Mouse (Mus musculus): ENCODE data around the gene Aoc1. TPM values are rescaled to one million over a fixed set of nuclear protein-coding genes. Genes with fewer than 3 reads are reported as not detected.

The Aoc1 gene
- not detected in 2 replicates for polyA plus RNA-seq (2012; ENCODE audit: low replicate concordance)

GRCm38 (mm10) chr6:48872596-48872995 lies at the start of gene Aoc1:
TSS of gene Aoc1 (plus strand) at chr6:48872896.

GRCm38 (mm10) chr6:48840371-48840969 lies 32.2 kb upstream of the Aoc1 start, which contains the start of gene Tmem176a:
TSS of gene Tmem176a (plus strand) at chr6:48840919.

GRCm38 (mm10) chr6:48840973-48841625 lies 31.6 kb upstream of the Aoc1 start, which contains the start of gene Tmem176b:
TSS of gene Tmem176b (minus strand) at chr6:48841496.

GRCm38 (mm10) chr6:48929595-48929994 lies 56.9 kb downstream of the Aoc1 start, which contains the start of gene 1600015I10Rik:
TSS of gene 1600015I10Rik (plus strand) at chr6:48929895.

Other genes with a start within 250 kb of the Aoc1 start
- gene AI854703, start 246.1 kb upstream of the Aoc1 start, polyA plus RNA-seq (2012; ENCODE audit: low replicate concordance): 0.58 and 1.2 TPM in 2 replicates
- 40.6 and 47.5 TPM in 2 replicates for gene Gimap8, start 225.7 kb upstream of the Aoc1 start, polyA plus RNA-seq (2012; ENCODE audit: low replicate concordance)
- gene Gimap9, start 196.8 kb upstream of the Aoc1 start, polyA plus RNA-seq (2012; ENCODE audit: low replicate concordance): 2.5 and 8.7 TPM in 2 replicates
- gene Gimap4, start 188.3 kb upstream of the Aoc1 start, polyA plus RNA-seq (2012; ENCODE audit: low replicate concordance): 16.1 and 52.6 TPM in 2 replicates
- 50.6 and 78.7 TPM in 2 replicates for gene Gimap6, start 164.7 kb upstream of the Aoc1 start, polyA plus RNA-seq (2012; ENCODE audit: low replicate concordance)
- 0.58 and 1.8 TPM in 2 replicates for gene Gm28053, start 154.3 kb upstream of the Aoc1 start, polyA plus RNA-seq (2012; ENCODE audit: low replicate concordance)
- 8.8 and 14.1 TPM in 2 replicates for gene Gimap7, start 154.3 kb upstream of the Aoc1 start, polyA plus RNA-seq (2012; ENCODE audit: low replicate concordance)
- gene Gimap1, start 133.8 kb upstream of the Aoc1 start, polyA plus RNA-seq (2012; ENCODE audit: low replicate concordance): 154 and 203 TPM in 2 replicates
- gene Gimap5, start 126.7 kb upstream of the Aoc1 start, polyA plus RNA-seq (2012; ENCODE audit: low replicate concordance): 71.0 and 148 TPM in 2 replicates
- gene Gimap3, start 102.0 kb upstream of the Aoc1 start, polyA plus RNA-seq (2012; ENCODE audit: low replicate concordance): 218 and 606 TPM in 2 replicates
- 25.8 and 154 TPM in 2 replicates for gene Tmem176a, start 32.0 kb upstream of the Aoc1 start, polyA plus RNA-seq (2012; ENCODE audit: low replicate concordance)
- 18.0 and 42.7 TPM in 2 replicates for gene Tmem176b, start 31.4 kb upstream of the Aoc1 start, polyA plus RNA-seq (2012; ENCODE audit: low replicate concordance)
- gene 1600015I10Rik, start 57.0 kb downstream of the Aoc1 start, polyA plus RNA-seq (2012; ENCODE audit: low replicate concordance): not detected in 2 replicates
- gene Doxl2, start 102.1 kb downstream of the Aoc1 start, polyA plus RNA-seq (2012; ENCODE audit: low replicate concordance): not detected in 2 replicates
- not detected in 2 replicates for gene Svs1, start 114.0 kb downstream of the Aoc1 start, polyA plus RNA-seq (2012; ENCODE audit: low replicate concordance)
- gene Gpnmb, start 163.7 kb downstream of the Aoc1 start, polyA plus RNA-seq (2012; ENCODE audit: low replicate concordance): not detected in 2 replicates
- gene Malsu1, start 200.9 kb downstream of the Aoc1 start, polyA plus RNA-seq (2012; ENCODE audit: low replicate concordance): 23.5 and 51.1 TPM in 2 replicates

Measured in hematopoietic multipotent progenitor cell, adult 10-12 weeks (in vitro differentiated cells).